Mouse (Mus musculus): ENCODE measurements at regions not wholly inside any gene's neighbourhood (a gene's known extent, or its start where the extent isn't known, plus 50 kb on each side); places are given as distances from the start of the nearest gene placed in this dataset.
A peak's percentile ranks its signal among the peaks of the same experiment; 100 is the strongest.

GRCm38 (mm10) chr14:97694238-97694637 lies 475.3 kb downstream of the Dach1 start:
- no peak for DNase-seq

GRCm38 (mm10) chr14:97684617-97685016 lies 484.9 kb downstream of the Dach1 start:
- DNase-seq = no peak

- peak; percentile 28 for DNase-seq
Measured at GRCm38 (mm10) chr14:97667806-97668205, 501.8 kb downstream of the Dach1 start.

GRCm38 (mm10) chr14:97638187-97638792 lies 531.3 kb downstream of the Dach1 start:
- DNase-seq = no peak

GRCm38 (mm10) chr14:97611438-97611837 lies 558.1 kb downstream of the Dach1 start:
- DNase-seq = no peak

GRCm38 (mm10) chr14:97596694-97597093 lies 572.9 kb downstream of the Dach1 start:
- no peak for DNase-seq

- DNase-seq = peak; percentile 10
Measured at GRCm38 (mm10) chr14:97588611-97589010, 581.0 kb downstream of the Dach1 start.

GRCm38 (mm10) chr14:97588182-97588581 lies 581.4 kb downstream of the Dach1 start:
- DNase-seq = peak; percentile 67

GRCm38 (mm10) chr14:97586962-97587361 lies 582.6 kb downstream of the Dach1 start:
- peak; percentile 70 for DNase-seq

- DNase-seq = no peak
Measured at GRCm38 (mm10) chr14:97570274-97570673, 599.3 kb downstream of the Dach1 start.

- peak; percentile 21 for DNase-seq
Measured at GRCm38 (mm10) chr14:97560121-97560907, 609.3 kb downstream of the Dach1 start.

- peak; percentile 66 for DNase-seq
Measured at GRCm38 (mm10) chr14:97559559-97559958, 610.0 kb downstream of the Dach1 start.

- no peak for DNase-seq
Measured at GRCm38 (mm10) chr14:97558289-97558688, 611.3 kb downstream of the Dach1 start.

- peak; percentile 2 for DNase-seq
Measured at GRCm38 (mm10) chr14:97557888-97558287, 611.7 kb downstream of the Dach1 start.

- no peak for DNase-seq
Measured at GRCm38 (mm10) chr14:97546276-97546675, 623.3 kb downstream of the Dach1 start.

- no peak for DNase-seq
Measured at GRCm38 (mm10) chr14:97544307-97544706, 625.3 kb downstream of the Dach1 start.

GRCm38 (mm10) chr14:97537012-97537411 lies 632.6 kb downstream of the Dach1 start:
- DNase-seq = no peak

- DNase-seq = no peak
Measured at GRCm38 (mm10) chr14:97511318-97511717, 658.2 kb downstream of the Dach1 start.

GRCm38 (mm10) chr14:97489427-97490347 lies 679.9 kb downstream of the Dach1 start:
- no peak for DNase-seq

- peak; percentile 62 for DNase-seq
Measured at GRCm38 (mm10) chr14:97478236-97478635, 691.3 kb downstream of the Dach1 start.

- DNase-seq = no peak
Measured at GRCm38 (mm10) chr14:97450525-97451235, 718.9 kb downstream of the Dach1 start.

GRCm38 (mm10) chr14:97448617-97449016 lies 720.9 kb downstream of the Dach1 start:
- DNase-seq = no peak

- DNase-seq = no peak
Measured at GRCm38 (mm10) chr14:97446793-97447192, 722.8 kb downstream of the Dach1 start.

All from retina, postnatal 1 day (tissue).